Mouse (Mus musculus) lung, adult 10 weeks (tissue): ENCODE results near the gene Creg1. TPM values are rescaled to one million over a fixed set of nuclear protein-coding genes. Genes with fewer than 3 reads are reported as not detected.

Experiments used
- polyA plus RNA-seq: library from polyadenylated mRNA; stranded (reverse); fragments of 350-450 nt; fragmentation: Illumina TruSeq; extraction: RNeasy Lipid Tissue Mini Kit (QIAGEN cat#74804); gene quantifications from one replicate; pipeline ENCODE4 v1.2.3, GENCODE M21; 2014; ENCODE audit warnings: low read depth, low replicate concordance; ENCODE audit not compliant: insufficient read depth

Gene Creg1
- 126 TPM for polyA plus RNA-seq

DNA sequence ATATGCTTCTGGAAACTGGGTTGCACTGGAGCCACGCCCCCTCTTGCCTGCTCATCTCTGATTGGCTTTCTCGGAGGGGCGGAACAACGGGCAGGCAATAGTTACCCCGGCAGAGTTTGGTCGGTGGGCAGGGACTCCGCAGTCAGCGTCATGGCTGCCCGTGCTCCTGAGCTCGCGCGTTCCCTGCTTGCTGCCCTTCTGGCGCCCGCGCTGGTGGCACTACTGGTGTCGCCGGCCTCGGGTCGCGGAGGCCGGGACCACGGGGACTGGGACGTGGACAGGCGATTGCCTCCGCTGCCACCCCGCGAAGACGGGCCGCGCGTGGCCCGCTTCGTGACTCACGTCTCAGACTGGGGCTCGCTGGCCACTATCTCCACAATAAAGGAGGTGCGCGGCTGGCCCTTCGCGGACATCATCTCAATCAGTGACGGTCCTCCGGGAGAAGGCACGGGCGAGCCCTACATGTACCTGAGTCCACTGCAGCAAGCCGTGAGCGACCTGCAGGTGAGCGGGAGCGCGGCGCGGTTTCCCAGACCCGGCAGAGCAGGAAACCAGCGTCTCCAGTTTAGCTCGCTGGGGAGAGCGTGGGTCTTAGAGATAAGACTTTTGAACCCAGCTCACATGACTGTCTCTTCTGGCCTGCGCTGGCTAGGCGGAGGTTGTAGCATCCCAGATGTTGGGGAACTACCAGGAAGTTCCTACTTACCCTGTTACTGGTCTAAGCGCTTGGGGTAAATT, at the start of gene Creg1:
Creg1 (plus strand) TSS at position 112 of the 738 bp plus-strand sequence.

DNA sequence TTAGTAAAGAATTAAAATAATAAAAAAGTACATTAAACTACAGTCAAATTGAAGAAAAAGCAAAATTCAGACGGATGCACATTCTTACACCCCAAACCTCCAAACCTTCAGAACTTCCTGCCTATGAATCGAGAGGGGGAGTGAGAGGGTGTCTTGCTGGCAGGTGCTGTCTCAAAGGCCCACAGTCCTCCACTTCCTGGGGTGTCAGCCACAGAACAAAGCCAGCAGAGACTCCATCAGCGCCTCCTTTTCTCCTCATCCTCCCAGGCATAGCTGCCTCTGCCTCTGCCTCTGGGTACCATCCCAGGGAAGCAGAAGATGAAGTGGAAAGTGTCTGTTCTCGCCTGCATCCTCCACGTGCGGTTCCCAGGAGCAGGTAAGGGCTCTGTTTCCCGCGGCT, 25.0 kb downstream of the Creg1 start, which contains the start of gene Cd247:
Cd247 (plus strand) TSS at position 171 of the 400 bp plus-strand sequence.

Other genes with a start within 250 kb of the Creg1 start
- 24.1 TPM for gene Mpzl1, start 129.2 kb upstream of the Creg1 start, polyA plus RNA-seq
- gene Rcsd1, start 54.0 kb upstream of the Creg1 start, polyA plus RNA-seq: 42.6 TPM
- 7.5 TPM for gene Cd247, start 24.9 kb downstream of the Creg1 start, polyA plus RNA-seq
- 1.6 TPM for gene Pou2f1, start 238.9 kb downstream of the Creg1 start, polyA plus RNA-seq